Mouse (Mus musculus) heart, adult 2 months (tissue): ENCODE results near the gene Fam120a. TPM values are rescaled to one million over a fixed set of nuclear protein-coding genes. Genes with fewer than 3 reads are reported as not detected.
A peak's percentile ranks its signal among the peaks of the same experiment; 100 is the strongest.

ENCODE experiments used
- DNase-seq, 2 experiments: peaks; one replicate each; pipeline ENCODE4 v3.0.0; 2021
- H3K27ac ChIP-seq: fragments of 200-600 bp; 2 replicates; pipeline ENCODE4 v1.8.1; 2022
- H3K27me3 ChIP-seq: fragments of 200-500 bp; 2 replicates; pipeline ENCODE4 v1.6.1; 2012; ENCODE audit warnings: mild to moderate bottlenecking, low read length, inconsistent platforms, mixed read lengths; ENCODE audit not compliant: control insufficient read depth, insufficient read depth
- H3K36me3 ChIP-seq: fragments of 200-500 bp; 2 replicates; pipeline ENCODE4 v1.6.1; 2012; ENCODE audit warnings: low read length, inconsistent platforms; ENCODE audit not compliant: control insufficient read depth, insufficient read depth
- H3K4me1 ChIP-seq: fragments of 200-500 bp; 2 replicates; pipeline ENCODE4 v1.6.1; 2011; ENCODE audit warnings: low read length; ENCODE audit not compliant: control insufficient read depth, insufficient read depth
- H3K4me3 ChIP-seq: fragments of 200-600 bp; 2 replicates; pipeline ENCODE4 v1.8.1; 2022
- H3K79me2 ChIP-seq: fragments of 200-500 bp; replicated peaks from 2 replicates; pipeline ENCODE4 v1.6.1; 2012; ENCODE audit warnings: mild to moderate bottlenecking, inconsistent platforms, low read length, moderate library complexity, mixed read lengths; ENCODE audit not compliant: control insufficient read depth, insufficient read depth
- H3K9ac ChIP-seq: fragments of 200-500 bp; 2 replicates; pipeline ENCODE4 v1.6.1; 2012; ENCODE audit warnings: low read depth, mild to moderate bottlenecking, control low read depth, inconsistent platforms, low read length, mixed read lengths
- CTCF ChIP-seq: fragments of 200-600 bp; IDR thresholded peaks from 2 replicates; pipeline ENCODE4 v1.8.1; 2022; ENCODE audit warnings: antibody characterized with exemption, mild to moderate bottlenecking, moderate library complexity
- EP300 ChIP-seq: fragments of 200-500 bp; IDR thresholded peaks from 2 replicates; pipeline ENCODE4 v1.6.1; 2011; ENCODE audit warnings: low read depth, low read length, control low read depth; ENCODE audit not compliant: insufficient read depth
- POLR2A ChIP-seq: fragments of 200-500 bp; IDR thresholded peaks from 2 replicates; pipeline ENCODE4 v1.6.1; 2011; ENCODE audit warnings: mild to moderate bottlenecking, low read depth, low read length, control low read depth; ENCODE audit not compliant: insufficient read depth
- WGBS: fragments of 180-500 bp; shearing (Covaris S2); methylation state at CpG from one replicate; pipeline ENCODE4 v1.1.7; 2018; 5-methylcytosine and 5-hydroxymethylcytosine counted together
- intact Hi-C: fragments of 180-260 bp; cut with DNase I; formaldehyde crosslinking; loops from one replicate; pipeline ENCODE4 v1.15.1; 2025
- polyA plus RNA-seq: library from polyadenylated mRNA; depleted of rRNA; stranded (reverse); fragments of >200 nt; gene quantifications from 2 replicates; pipeline ENCODE4 v1.2.3, GENCODE M21; 2012
- total RNA-seq, 2 experiments: library from RNA; stranded (reverse); gene quantifications; 2 replicates each; pipeline ENCODE4 v1.2.3; 2021

The Fam120a gene
- total and polyA plus RNA-seq, 3 experiments, result 47.5 to 106 (median 102) TPM

DNA sequence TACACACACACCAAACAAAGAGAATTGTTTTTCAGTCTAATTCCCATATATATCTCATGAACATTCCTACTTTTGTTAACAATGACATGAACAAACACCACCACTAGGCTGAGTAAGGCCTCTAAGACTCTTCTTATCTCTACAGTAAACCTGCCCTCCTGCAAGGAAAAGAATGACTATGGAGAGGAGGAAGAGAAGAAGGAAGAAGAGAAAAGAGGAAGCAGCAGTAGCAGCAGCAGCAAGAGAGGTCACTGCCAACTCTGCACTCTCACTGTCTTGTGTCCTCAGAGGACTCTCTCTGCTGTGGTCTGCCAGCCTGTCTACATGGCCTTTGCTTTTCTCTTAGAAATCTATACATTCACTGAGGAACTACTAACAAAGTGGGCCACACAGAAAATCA, 36.1 kb downstream of the Fam120a start:
- no peak for DNase-seq
- no peaks in the 10 kb centered on the region; the same call in none of the 2 replicates for H3K36me3 ChIP-seq
- intact Hi-C loops, result no loop called here

DNA sequence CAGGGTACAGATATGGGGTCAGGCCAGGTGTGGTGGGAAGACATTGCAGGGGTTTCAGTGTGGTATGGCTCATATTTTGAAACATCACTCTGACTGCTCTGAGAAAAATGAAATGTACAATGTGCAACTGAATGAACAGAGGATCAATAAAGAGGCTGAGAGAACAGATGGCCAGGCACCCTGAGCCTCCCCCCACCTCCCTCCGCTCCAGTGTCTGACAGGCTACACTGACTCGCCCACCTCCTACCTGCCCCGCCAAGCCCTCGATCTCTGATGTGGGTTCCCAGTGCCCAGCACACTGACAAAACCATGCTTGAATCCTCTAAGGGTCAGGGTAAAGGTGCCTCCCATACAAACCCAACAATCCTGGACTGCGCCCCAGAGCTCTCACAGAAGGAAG, 36.6 kb downstream of the Fam120a start:
- intact Hi-C loops, result no loop called here
- H3K4me3 ChIP-seq, result no peak overlapping the region
- no peak for TF ChIP-seq EP300
- TF ChIP-seq CTCF, result no peak
- no peak for TF ChIP-seq POLR2A
- no peaks in the 10 kb centered on the region for H3K27me3 ChIP-seq
- no peak for DNase-seq
- no peak overlapping the region for H3K27ac ChIP-seq
- no peak overlapping the region for H3K9ac ChIP-seq
- H3K4me1 ChIP-seq, result peaks cover 18% of the 10 kb centered on the region
- 94% methylated on average over 5 of the region's 5 CpGs for WGBS
- H3K79me2 ChIP-seq, result peaks cover 4% of the 10 kb centered on the region
- peaks cover 3% of the 10 kb centered on the region for H3K36me3 ChIP-seq

More for the DNA sequence above, 36.1 kb downstream of the Fam120a start:
- H3K4me3 ChIP-seq, result no peak overlapping the region
- TF ChIP-seq POLR2A (no peak), EP300 (no peak), CTCF (no peak)
- H3K27ac ChIP-seq, result no peak overlapping the region
- H3K4me1 ChIP-seq, result peaks cover 16% of the 10 kb centered on the region
- H3K9ac ChIP-seq, result no peak overlapping the region
- no peaks in the 10 kb centered on the region for H3K27me3 ChIP-seq
- peaks cover 4% of the 10 kb centered on the region for H3K79me2 ChIP-seq

DNA sequence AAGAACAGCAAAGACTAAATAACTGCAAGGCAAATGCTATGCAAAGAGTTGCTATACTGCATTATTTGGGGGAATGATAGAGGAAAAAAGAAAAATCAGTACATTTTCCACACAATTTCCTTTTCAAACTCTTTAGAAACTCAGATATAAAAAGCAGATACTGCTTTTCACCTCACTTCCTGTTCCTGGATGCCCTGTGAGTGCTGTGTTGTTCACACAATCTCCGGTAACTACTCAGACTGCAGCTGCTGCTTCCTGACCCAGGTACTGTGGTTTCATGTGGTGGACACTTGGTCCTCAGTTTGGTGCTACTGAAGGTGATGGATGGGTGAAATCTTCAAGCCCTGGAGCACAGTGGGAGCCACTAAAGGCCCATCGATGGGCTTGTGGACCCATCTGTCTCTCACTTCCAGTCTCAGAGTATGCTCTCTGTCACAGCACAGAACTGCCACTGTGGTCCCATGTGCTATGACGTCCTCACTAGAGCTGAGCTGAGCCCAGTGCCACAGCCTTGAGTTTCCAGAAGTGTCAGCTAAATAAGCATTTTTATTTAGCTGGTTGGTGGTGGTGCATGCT, 38.2 kb downstream of the Fam120a start:
- DNase-seq, result peak in 1 of 2 experiments; percentile 16
- TF ChIP-seq POLR2A (no peak), CTCF (no peak), EP300 (no peak)
- WGBS, result 59% methylated on average over 3 of the region's 3 CpGs
- Histone ChIP-seq H3K79me2 (no peaks in the 10 kb centered on the region; the same call in 1 of the 2 replicates), H3K27ac (no peak overlapping the region), H3K9ac (no peak overlapping the region), H3K4me3 (no peak overlapping the region), H3K36me3 (peaks cover 4% of the 10 kb centered on the region), H3K4me1 (peaks cover 13% of the 10 kb centered on the region), H3K27me3 (no peaks in the 10 kb centered on the region)
- intact Hi-C loops, result no loop called here

DNA sequence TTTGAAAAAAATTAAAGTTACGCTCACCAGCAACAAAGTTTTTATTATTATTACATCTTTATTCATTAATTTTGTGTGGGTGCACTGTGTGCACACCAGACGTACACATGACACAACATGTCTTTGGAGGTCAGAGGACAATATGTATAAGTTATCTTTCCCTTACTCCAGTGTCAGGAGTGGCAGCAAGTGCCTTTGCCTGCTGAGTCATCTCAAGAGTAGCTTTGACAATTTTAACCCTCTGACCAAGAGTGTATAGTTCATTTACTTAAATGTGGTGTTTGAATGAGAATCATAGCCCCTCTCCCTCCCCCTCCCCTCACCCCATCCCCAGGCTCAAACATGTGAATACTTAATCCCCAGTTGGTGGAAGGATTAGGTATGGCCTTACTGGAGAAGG, 40.2 kb downstream of the Fam120a start:
- H3K36me3 ChIP-seq, result peaks cover 4% of the 10 kb centered on the region

DNA sequence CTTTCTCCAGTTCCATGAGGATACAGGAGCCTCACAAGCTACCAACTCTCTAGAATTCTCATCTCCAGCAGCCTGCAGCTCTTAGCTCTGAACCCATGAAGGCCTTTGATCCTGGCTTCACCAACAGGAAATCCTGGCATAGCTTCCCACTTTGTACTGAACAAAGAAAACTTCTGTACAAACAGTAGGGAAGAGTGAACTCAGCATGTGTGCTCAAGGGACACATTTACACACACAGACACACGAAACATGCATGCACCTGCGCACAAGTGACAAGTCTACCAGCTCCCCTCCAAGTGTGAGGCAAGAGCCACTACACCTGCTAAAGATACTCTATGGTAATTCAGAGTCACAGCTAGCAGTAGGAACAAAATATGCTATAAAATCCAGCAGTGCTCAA, 45.1 kb downstream of the Fam120a start:
- intact Hi-C loops, result no loop called here
- H3K27ac ChIP-seq, result no peak overlapping the region
- DNase-seq, result no peak
- no peak overlapping the region for H3K4me3 ChIP-seq
- no peak for TF ChIP-seq EP300
- no peak for TF ChIP-seq POLR2A
- no peak for TF ChIP-seq CTCF
- H3K9ac ChIP-seq, result no peak overlapping the region
- WGBS, result 60% methylated on average over 2 of the region's 2 CpGs
- peaks cover 18% of the 10 kb centered on the region for H3K36me3 ChIP-seq
- H3K4me1 ChIP-seq, result peaks cover 5% of the 10 kb centered on the region
- H3K27me3 ChIP-seq, result no peaks in the 10 kb centered on the region
- H3K79me2 ChIP-seq, result no peaks in the 10 kb centered on the region; the same call in 1 of the 2 replicates

More for the DNA sequence above, 40.2 kb downstream of the Fam120a start:
- intact Hi-C loops, result no loop called here
- Histone ChIP-seq H3K27ac (no peak overlapping the region), H3K27me3 (no peaks in the 10 kb centered on the region), H3K9ac (no peak overlapping the region), H3K4me1 (peaks cover 7% of the 10 kb centered on the region), H3K79me2 (no peaks in the 10 kb centered on the region; the same call in 1 of the 2 replicates), H3K4me3 (no peak overlapping the region)
- DNase-seq, result no peak
- TF ChIP-seq CTCF (no peak), EP300 (no peak), POLR2A (no peak)
- WGBS, result 89% methylated on average over 2 of the region's 2 CpGs

DNA sequence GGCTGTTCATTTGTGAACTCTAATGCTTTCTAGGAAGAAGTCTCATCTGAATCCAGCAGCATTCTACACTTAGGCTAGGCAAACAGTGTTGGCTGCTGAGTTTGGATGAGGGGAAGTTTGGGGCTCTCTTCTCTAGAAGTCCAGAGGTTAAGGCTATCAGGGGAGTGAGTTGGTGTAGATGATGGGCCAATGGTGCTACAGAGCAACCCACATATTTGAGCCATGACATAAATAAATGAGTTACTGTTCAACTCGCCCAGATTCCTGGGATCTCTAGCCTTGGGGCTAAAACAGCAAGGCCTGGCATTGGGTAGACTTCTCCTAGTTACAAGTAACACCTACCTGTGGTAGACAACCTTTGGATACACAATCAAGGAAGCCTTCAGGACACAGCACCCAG, 46.6 kb downstream of the Fam120a start:
- no peak for TF ChIP-seq CTCF
- no peak for TF ChIP-seq EP300
- no peak for TF ChIP-seq POLR2A
- H3K79me2 ChIP-seq, result no peaks in the 10 kb centered on the region; the same call in 1 of the 2 replicates
- WGBS, result 71% methylated on average over 1 of the region's 1 CpGs
- no peak for DNase-seq
- no peak overlapping the region for H3K4me3 ChIP-seq
- peaks cover 18% of the 10 kb centered on the region for H3K36me3 ChIP-seq
- no peak overlapping the region for H3K9ac ChIP-seq
- no peaks in the 10 kb centered on the region for H3K4me1 ChIP-seq
- no peak overlapping the region for H3K27ac ChIP-seq
- no peaks in the 10 kb centered on the region for H3K27me3 ChIP-seq
- intact Hi-C loops, result no loop called here
